Mouse (Mus musculus): ENCODE data around the gene Abcb5. TPM values are rescaled to one million over a fixed set of nuclear protein-coding genes. Genes with fewer than 3 reads are reported as not detected.
"Not testable (repeated sequence)": the region's sequence is repeated elsewhere in the genome, so short reads cannot be mapped to it uniquely, and the experiment has no call there.

The Abcb5 gene
- polyA plus RNA-seq, 1 experiment, result not detected

DNA sequence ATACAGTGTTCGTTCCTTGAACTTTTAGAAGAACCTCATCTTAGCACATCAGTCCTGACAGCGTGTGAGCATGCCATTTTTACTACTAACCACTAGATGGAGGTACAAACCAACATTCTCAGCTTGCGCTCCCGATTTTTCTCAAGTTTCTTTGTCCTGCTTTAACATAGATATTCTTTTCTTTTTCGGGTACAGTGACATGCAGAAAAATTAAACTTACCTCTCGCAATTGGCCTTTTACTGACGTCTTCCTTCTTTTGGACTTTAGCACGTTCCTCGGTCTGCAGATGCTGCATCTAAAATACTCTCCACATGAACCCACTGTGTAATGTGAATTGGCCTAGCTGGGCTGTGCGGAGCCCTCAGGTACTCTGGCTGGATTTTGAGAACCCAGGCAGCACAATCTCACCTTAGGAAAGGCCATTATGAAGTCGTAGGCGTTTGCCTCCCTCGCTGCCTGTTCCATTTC lies 39.4 kb downstream of the Abcb5 start:
- TF ChIP-seq MYOD1 (IDR thresholded peaks at IDR 0.05; ENCODE audit: control insufficient read depth, insufficient read length, low read depth) (no peak), MAX (IDR thresholded peaks at IDR 0.05) (no peak), USF1 (IDR thresholded peaks at IDR 0.05; ENCODE audit: low read depth) (no peak), CEBPB (IDR thresholded peaks at IDR 0.05; ENCODE audit: low read depth) (no peak), FOSL1 (IDR thresholded peaks at IDR 0.05; ENCODE audit: insufficient read depth, low read length, poor library complexity, severe bottlenecking) (no peak), MYOG (IDR thresholded peaks at IDR 0.05; ENCODE audit: control insufficient read depth, extremely low read depth, insufficient read length) (no peak), CTCF (IDR thresholded peaks at IDR 0.05; ENCODE audit: control insufficient read depth, insufficient read depth, insufficient read length) (no peak)
- no peak overlapping the region for H3K4me3 ChIP-seq (ENCODE audit: insufficient read depth, poor library complexity, severe bottlenecking)

DNA sequence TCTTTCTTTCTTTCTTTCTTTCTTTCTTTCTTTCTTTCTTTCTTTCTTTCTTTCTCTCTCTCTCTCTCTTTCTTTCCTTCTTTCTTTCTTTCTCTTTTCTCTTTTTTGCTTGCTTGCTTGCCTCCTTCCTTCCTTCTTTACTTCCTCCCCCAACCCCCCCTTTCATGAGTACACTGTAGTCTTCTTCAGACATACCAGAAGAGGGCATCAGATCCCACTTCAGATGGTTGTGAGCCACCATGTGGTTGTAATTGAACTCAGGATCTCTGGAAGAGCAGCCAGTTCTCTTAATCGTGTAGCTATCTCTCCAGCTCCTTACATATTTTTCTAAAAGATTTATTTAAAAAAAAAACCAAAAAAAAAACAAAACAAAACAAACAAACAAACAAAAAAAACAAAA lies 42.3 kb downstream of the Abcb5 start:
- H3K79me3 ChIP-seq (ENCODE audit: low read depth); H3K4me3 ChIP-seq (ENCODE audit: insufficient read depth, poor library complexity, severe bottlenecking); H3K36me3 ChIP-seq (ENCODE audit: control insufficient read depth, insufficient read depth); H3K79me2 ChIP-seq (ENCODE audit: control insufficient read depth, insufficient read depth); H3ac ChIP-seq (ENCODE audit: control insufficient read depth, insufficient read length, low read depth); H3K27me3 ChIP-seq (ENCODE audit: control insufficient read depth, insufficient read depth, insufficient read length): not testable (repeated sequence)

More for the DNA sequence above, 39.4 kb downstream of the Abcb5 start:
- Histone ChIP-seq H3K36me3 (ENCODE audit: control insufficient read depth, insufficient read depth) (no peaks in the 10 kb centered on the region), H3K79me3 (ENCODE audit: low read depth) (no peaks in the 10 kb centered on the region), H3K27me3 (ENCODE audit: control insufficient read depth, insufficient read depth, insufficient read length) (no peaks in the 10 kb centered on the region), H3K79me2 (ENCODE audit: control insufficient read depth, insufficient read depth) (no peaks in the 10 kb centered on the region), H3ac (ENCODE audit: control insufficient read depth, insufficient read length, low read depth) (no peak overlapping the region)

DNA sequence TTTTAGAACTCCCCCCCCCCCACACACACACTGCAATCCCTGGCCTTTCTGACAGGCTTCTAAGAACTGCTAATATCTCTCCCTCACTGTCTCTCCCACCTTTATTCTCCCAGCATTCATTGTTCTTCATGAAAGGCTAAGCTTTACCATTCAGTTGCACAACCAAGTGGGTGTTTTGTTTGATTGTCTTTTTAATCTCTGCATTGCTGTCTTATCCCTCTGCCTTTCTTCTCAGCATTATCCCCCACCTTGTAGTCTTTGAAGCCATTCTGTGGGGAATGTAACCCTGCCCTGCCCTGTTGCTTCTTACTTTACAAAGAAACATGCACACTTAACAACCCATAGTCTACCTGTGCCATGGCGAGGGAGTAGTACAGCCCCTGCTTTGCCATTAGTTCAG lies 48.5 kb downstream of the Abcb5 start:
- no peaks in the 10 kb centered on the region for H3K79me3 ChIP-seq (ENCODE audit: low read depth)
- no peaks in the 10 kb centered on the region for H3K36me3 ChIP-seq (ENCODE audit: control insufficient read depth, insufficient read depth)
- no peak overlapping the region for H3ac ChIP-seq (ENCODE audit: control insufficient read depth, insufficient read length, low read depth)
- no peak overlapping the region for H3K4me3 ChIP-seq (ENCODE audit: insufficient read depth, poor library complexity, severe bottlenecking)
- no peaks in the 10 kb centered on the region for H3K27me3 ChIP-seq (ENCODE audit: control insufficient read depth, insufficient read depth, insufficient read length)
- no peaks in the 10 kb centered on the region for H3K79me2 ChIP-seq (ENCODE audit: control insufficient read depth, insufficient read depth)
- TF ChIP-seq FOSL1 (IDR thresholded peaks at IDR 0.05; ENCODE audit: insufficient read depth, low read length, poor library complexity, severe bottlenecking), result no peak
- no peak for TF ChIP-seq MYOD1 (IDR thresholded peaks at IDR 0.05; ENCODE audit: control insufficient read depth, insufficient read length, low read depth)
- no peak for TF ChIP-seq CTCF (IDR thresholded peaks at IDR 0.05; ENCODE audit: control insufficient read depth, insufficient read depth, insufficient read length)
- no peak for TF ChIP-seq CEBPB (IDR thresholded peaks at IDR 0.05; ENCODE audit: low read depth)
- TF ChIP-seq USF1 (IDR thresholded peaks at IDR 0.05; ENCODE audit: low read depth), result no peak
- TF ChIP-seq MYOG (IDR thresholded peaks at IDR 0.05; ENCODE audit: control insufficient read depth, extremely low read depth, insufficient read length), result no peak
- TF ChIP-seq MAX (IDR thresholded peaks at IDR 0.05), result no peak

DNA sequence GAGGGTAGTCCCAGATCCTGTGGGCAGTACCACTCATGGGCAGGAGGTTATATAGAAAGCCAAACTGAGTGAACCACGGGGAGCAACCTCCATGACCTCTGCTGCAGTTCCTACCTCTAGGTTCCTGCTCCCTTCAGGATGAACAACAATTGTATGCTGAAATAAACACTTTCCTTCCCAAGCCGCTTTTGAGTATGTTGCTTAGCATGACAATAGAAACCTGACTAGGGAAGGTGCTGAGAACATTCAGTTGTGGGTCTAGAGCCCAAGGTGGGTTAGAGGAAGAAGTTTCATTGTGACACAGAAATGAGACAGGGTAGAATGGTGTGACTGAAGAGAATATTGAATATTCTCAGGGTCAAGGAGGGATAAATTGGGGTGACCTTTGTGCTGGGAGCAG lies 55.9 kb downstream of the Abcb5 start:
- no peaks in the 10 kb centered on the region for H3K27me3 ChIP-seq (ENCODE audit: control insufficient read depth, insufficient read depth, insufficient read length)
- H3ac ChIP-seq (ENCODE audit: control insufficient read depth, insufficient read length, low read depth), result no peak overlapping the region
- H3K79me3 ChIP-seq (ENCODE audit: low read depth), result no peaks in the 10 kb centered on the region
- H3K36me3 ChIP-seq (ENCODE audit: control insufficient read depth, insufficient read depth), result no peaks in the 10 kb centered on the region
- H3K79me2 ChIP-seq (ENCODE audit: control insufficient read depth, insufficient read depth), result no peaks in the 10 kb centered on the region
- H3K4me3 ChIP-seq (ENCODE audit: insufficient read depth, poor library complexity, severe bottlenecking), result no peak overlapping the region
- TF ChIP-seq CEBPB (IDR thresholded peaks at IDR 0.05; ENCODE audit: low read depth) (no peak), FOSL1 (IDR thresholded peaks at IDR 0.05; ENCODE audit: insufficient read depth, low read length, poor library complexity, severe bottlenecking) (no peak), MYOD1 (IDR thresholded peaks at IDR 0.05; ENCODE audit: control insufficient read depth, insufficient read length, low read depth) (no peak), USF1 (IDR thresholded peaks at IDR 0.05; ENCODE audit: low read depth) (no peak), MYOG (IDR thresholded peaks at IDR 0.05; ENCODE audit: control insufficient read depth, extremely low read depth, insufficient read length) (no peak), MAX (IDR thresholded peaks at IDR 0.05) (no peak), CTCF (IDR thresholded peaks at IDR 0.05; ENCODE audit: control insufficient read depth, insufficient read depth, insufficient read length) (no peak)

DNA sequence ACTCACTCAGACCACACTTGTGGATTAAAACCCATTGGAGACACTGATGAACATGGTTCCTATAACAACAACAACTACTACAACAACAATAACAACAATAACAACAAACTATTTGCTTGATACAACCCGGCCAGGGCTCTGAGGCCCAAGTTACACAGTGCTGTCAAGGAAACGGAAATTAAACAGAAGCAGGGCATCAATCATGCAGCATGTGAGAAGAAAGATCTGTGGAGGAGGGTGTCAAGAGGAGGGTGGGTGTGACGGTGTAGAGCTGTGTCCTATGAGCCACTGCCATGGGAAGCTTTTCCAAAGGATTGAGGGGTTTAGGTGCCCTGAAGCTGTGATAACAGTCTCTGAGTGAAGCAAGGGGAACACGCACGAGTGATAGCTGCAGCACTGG lies 64.0 kb downstream of the Abcb5 start:
- TF ChIP-seq MYOG (IDR thresholded peaks at IDR 0.05; ENCODE audit: control insufficient read depth, extremely low read depth, insufficient read length) (no peak), FOSL1 (IDR thresholded peaks at IDR 0.05; ENCODE audit: insufficient read depth, low read length, poor library complexity, severe bottlenecking) (no peak), USF1 (IDR thresholded peaks at IDR 0.05; ENCODE audit: low read depth) (no peak), CEBPB (IDR thresholded peaks at IDR 0.05; ENCODE audit: low read depth) (no peak), MYOD1 (IDR thresholded peaks at IDR 0.05; ENCODE audit: control insufficient read depth, insufficient read length, low read depth) (no peak), CTCF (IDR thresholded peaks at IDR 0.05; ENCODE audit: control insufficient read depth, insufficient read depth, insufficient read length) (no peak), MAX (IDR thresholded peaks at IDR 0.05) (no peak)
- no peak overlapping the region for H3K4me3 ChIP-seq (ENCODE audit: insufficient read depth, poor library complexity, severe bottlenecking)
- H3K79me2 ChIP-seq (ENCODE audit: control insufficient read depth, insufficient read depth), result no peaks in the 10 kb centered on the region
- no peaks in the 10 kb centered on the region for H3K27me3 ChIP-seq (ENCODE audit: control insufficient read depth, insufficient read depth, insufficient read length)
- no peaks in the 10 kb centered on the region for H3K79me3 ChIP-seq (ENCODE audit: low read depth)
- no peaks in the 10 kb centered on the region for H3K36me3 ChIP-seq (ENCODE audit: control insufficient read depth, insufficient read depth)
- H3ac ChIP-seq (ENCODE audit: control insufficient read depth, insufficient read length, low read depth), result no peak overlapping the region

DNA sequence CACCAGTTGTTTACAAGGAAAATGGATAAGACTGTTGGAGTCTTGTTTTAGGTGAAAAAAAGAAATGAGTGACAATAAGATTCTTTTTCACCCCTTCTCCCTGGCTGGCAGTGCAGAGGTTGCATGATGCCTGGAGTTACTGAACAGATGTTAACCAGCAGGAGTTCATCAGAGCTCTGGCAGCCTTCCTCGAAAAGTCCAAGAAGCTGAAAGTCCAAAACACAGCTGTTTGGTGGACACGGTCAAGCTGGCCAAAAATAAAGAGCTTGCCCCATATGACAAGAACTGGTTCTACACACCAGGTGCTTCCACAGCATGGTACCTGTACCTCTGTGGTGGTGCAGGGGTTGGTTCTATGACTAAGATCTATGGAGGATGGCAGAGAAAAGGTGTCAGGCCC lies 78.3 kb downstream of the Abcb5 start:
- no peaks in the 10 kb centered on the region for H3K36me3 ChIP-seq (ENCODE audit: control insufficient read depth, insufficient read depth)
- no peaks in the 10 kb centered on the region for H3K27me3 ChIP-seq (ENCODE audit: control insufficient read depth, insufficient read depth, insufficient read length)
- no peak overlapping the region for H3ac ChIP-seq (ENCODE audit: control insufficient read depth, insufficient read length, low read depth)
- no peak overlapping the region for H3K4me3 ChIP-seq (ENCODE audit: insufficient read depth, poor library complexity, severe bottlenecking)
- no peaks in the 10 kb centered on the region for H3K79me2 ChIP-seq (ENCODE audit: control insufficient read depth, insufficient read depth)
- H3K79me3 ChIP-seq (ENCODE audit: low read depth), result no peaks in the 10 kb centered on the region
- no peak for TF ChIP-seq MYOD1 (IDR thresholded peaks at IDR 0.05; ENCODE audit: control insufficient read depth, insufficient read length, low read depth)
- TF ChIP-seq CTCF (IDR thresholded peaks at IDR 0.05; ENCODE audit: control insufficient read depth, insufficient read depth, insufficient read length), result no peak
- TF ChIP-seq FOSL1 (IDR thresholded peaks at IDR 0.05; ENCODE audit: insufficient read depth, low read length, poor library complexity, severe bottlenecking), result no peak
- TF ChIP-seq MYOG (IDR thresholded peaks at IDR 0.05; ENCODE audit: control insufficient read depth, extremely low read depth, insufficient read length), result no peak
